Mouse (Mus musculus): Measurements from ENCODE around the gene Vmn2r91.
"Not testable (repeated sequence)": the region's sequence is repeated elsewhere in the genome, so short reads cannot be mapped to it uniquely, and the experiment has no call there.

Gene Vmn2r91

DNA sequence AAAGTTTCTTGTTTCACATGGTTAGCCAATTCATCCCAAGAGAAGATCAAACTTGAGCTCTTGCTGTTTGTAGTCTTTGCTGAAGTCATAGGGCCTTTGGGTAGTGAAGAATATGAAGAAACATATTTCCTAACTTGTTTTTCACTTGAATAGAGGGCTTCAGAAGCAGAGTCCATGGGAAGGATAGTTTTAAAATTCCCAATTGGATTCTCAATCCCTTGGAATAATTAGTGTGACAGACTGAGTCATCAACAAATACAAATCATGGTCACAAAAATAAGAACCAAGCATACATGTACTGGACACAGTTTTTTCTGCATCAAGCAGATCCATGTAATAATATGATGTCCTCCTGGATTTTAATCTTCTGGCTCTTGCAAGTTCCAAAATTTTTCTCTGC is at the start of gene Vmn2r91:
Gene Vmn2r91 (plus strand): TSS at position 301 of the 400 bp plus-strand sequence.
- not testable (repeated sequence) for DNase-seq

DNA sequence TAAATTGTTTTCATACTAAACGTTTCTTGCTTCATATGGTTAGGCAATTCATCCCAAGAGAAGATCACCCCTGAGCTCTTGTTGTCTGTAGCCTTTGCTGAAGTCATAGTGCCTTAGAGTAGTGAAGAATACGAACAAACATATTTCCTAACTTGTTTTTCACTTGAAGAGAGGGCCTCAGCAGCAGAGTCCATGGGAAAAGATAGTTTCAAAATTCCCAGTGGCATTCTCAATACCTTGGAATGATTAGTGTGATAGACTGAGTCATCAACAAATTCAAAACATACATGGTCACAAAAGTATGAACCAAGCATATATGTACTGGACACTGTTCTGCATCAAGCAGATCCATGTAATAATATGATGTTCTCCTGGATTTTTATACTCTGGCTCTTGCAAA is 35.7 kb upstream of the Vmn2r91 start, which contains the start of gene Vmn2r124:
Gene Vmn2r124 (plus strand): TSS at position 301 of the 400 bp plus-strand sequence.
- no peak for DNase-seq

DNA sequence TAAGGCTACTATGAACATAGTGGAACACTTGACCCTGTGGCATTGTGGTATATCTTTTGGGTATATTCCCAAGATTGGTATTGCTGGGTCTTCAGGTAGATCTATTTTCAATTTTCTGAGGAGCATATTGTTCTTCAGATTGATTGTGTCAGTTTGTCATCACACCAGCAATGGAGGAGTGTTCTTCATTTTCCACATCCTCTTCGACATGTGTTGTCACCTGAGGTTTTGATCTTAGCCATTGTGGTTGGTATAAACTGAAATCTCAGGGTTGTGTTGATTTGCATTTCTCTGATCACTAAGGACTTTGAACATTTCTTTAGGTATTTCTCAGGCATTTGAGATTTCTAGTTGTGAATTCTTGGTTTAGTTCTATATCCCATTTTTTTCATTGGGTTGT is 10.8 kb downstream of the Vmn2r91 start:
- DNase-seq = not testable (repeated sequence)

GRCm38 (mm10) chr17:18102265-18102664 is 17.4 kb downstream of the Vmn2r91 start:
- DNase-seq = not testable (repeated sequence)

GRCm38 (mm10) chr17:18151587-18151986 is 66.8 kb downstream of the Vmn2r91 start, which contains the start of gene Vmn2r92:
Gene Vmn2r92 (plus strand): TSS chr17:18151887.
- DNase-seq = not testable (repeated sequence)

DNA sequence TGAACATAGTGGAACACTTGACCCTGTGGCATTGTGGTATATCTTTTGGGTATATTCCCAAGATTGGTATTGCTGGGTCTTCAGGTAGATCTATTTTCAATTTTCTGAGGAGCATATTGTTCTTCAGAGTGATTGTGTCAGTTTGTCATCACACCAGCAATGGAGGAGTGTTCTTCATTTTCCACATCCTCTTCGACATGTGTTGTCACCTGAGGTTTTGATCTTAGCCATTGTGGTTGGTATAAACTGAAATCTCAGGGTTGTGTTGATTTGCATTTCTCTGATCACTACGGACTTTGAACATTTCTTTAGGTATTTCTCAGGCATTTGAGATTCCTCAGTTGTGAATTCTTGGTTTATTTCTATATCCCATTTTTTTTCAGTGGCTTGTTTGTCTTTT is 76.4 kb downstream of the Vmn2r91 start:
- not testable (repeated sequence) for DNase-seq
